Mouse (Mus musculus) 3T3-L1 (cell line): Measurements from ENCODE around the gene Acot2.
"Not testable (repeated sequence)": the region's sequence is repeated elsewhere in the genome, so short reads cannot be mapped to it uniquely, and the experiment has no call there.

ENCODE experiments used
- DNase-seq: peaks from one replicate; pipeline ENCODE4 v3.0.0-alpha.2; 2015; ENCODE audit warnings: low read depth, low spot score

The Acot2 gene

DNA sequence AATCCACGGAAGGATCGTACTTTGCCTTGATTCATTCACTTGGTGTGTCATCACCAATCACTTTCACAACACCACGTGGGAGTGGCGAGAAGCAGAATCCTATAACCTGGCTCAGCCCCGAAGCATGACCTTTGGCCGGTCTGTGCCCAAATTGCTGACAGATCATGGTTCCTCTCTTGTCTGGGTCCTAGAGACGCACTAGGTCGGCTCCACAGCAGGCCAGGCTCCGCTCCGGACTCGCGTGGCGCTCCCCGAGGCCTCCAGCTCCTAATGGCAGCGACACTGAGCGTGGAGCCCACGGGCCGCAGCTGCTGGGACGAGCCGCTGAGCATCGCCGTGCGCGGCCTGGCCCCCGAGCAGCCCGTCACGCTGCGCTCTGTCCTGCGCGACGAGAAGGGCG, 50.6 kb downstream of the Acot2 start, which contains the start of gene Acot4:
Acot4 (plus strand) TSS at position 139 of the 400 bp plus-strand sequence.
- DNase-seq: not testable (repeated sequence)

GRCm38 (mm10) chr12:84038691-84039111, 51.0 kb downstream of the Acot2 start, which contains the start of gene Gm49366:
Gene Gm49366, plus strand, starts transcription at chr12:84038935.
- not testable (repeated sequence) for DNase-seq

GRCm38 (mm10) chr12:84042248-84042647, 54.6 kb downstream of the Acot2 start:
- no peak for DNase-seq
